Mouse (Mus musculus): ENCODE results near the gene 1700025G04Rik. TPM values are rescaled to one million over a fixed set of nuclear protein-coding genes. Genes with fewer than 3 reads are reported as not detected.

Gene 1700025G04Rik
- polyA plus RNA-seq (2012; ENCODE audit: low replicate concordance) = 0.60 and 0.62 TPM in 2 replicates

GRCm38 (mm10) chr1:152090018-152090553 lies at the start of gene 1700025G04Rik:
1700025G04Rik (minus strand) TSS chr1:152090125.

Measured in hematopoietic multipotent progenitor cell, adult 10-12 weeks (in vitro differentiated cells).